Mouse (Mus musculus) heart, adult 2 months (tissue): ENCODE data around the gene Trim33. TPM values are rescaled to one million over a fixed set of nuclear protein-coding genes. Genes with fewer than 3 reads are reported as not detected.

Source experiments
- DNase-seq, 2 experiments: peaks; one replicate each; pipeline ENCODE4 v3.0.0; 2021
- H3K27ac ChIP-seq: fragments of 200-600 bp; 2 replicates; pipeline ENCODE4 v1.8.1; 2022
- H3K27me3 ChIP-seq: fragments of 200-500 bp; 2 replicates; pipeline ENCODE4 v1.6.1; 2012; ENCODE audit warnings: mild to moderate bottlenecking, low read length, inconsistent platforms, mixed read lengths; ENCODE audit not compliant: control insufficient read depth, insufficient read depth
- H3K36me3 ChIP-seq: fragments of 200-500 bp; 2 replicates; pipeline ENCODE4 v1.6.1; 2012; ENCODE audit warnings: low read length, inconsistent platforms; ENCODE audit not compliant: control insufficient read depth, insufficient read depth
- H3K4me1 ChIP-seq: fragments of 200-500 bp; 2 replicates; pipeline ENCODE4 v1.6.1; 2011; ENCODE audit warnings: low read length; ENCODE audit not compliant: control insufficient read depth, insufficient read depth
- H3K4me3 ChIP-seq: fragments of 200-600 bp; 2 replicates; pipeline ENCODE4 v1.8.1; 2022
- H3K79me2 ChIP-seq: fragments of 200-500 bp; replicated peaks from 2 replicates; pipeline ENCODE4 v1.6.1; 2012; ENCODE audit warnings: mild to moderate bottlenecking, inconsistent platforms, low read length, moderate library complexity, mixed read lengths; ENCODE audit not compliant: control insufficient read depth, insufficient read depth
- H3K9ac ChIP-seq: fragments of 200-500 bp; 2 replicates; pipeline ENCODE4 v1.6.1; 2012; ENCODE audit warnings: low read depth, mild to moderate bottlenecking, control low read depth, inconsistent platforms, low read length, mixed read lengths
- CTCF ChIP-seq: fragments of 200-600 bp; IDR thresholded peaks from 2 replicates; pipeline ENCODE4 v1.8.1; 2022; ENCODE audit warnings: antibody characterized with exemption, mild to moderate bottlenecking, moderate library complexity
- EP300 ChIP-seq: fragments of 200-500 bp; IDR thresholded peaks from 2 replicates; pipeline ENCODE4 v1.6.1; 2011; ENCODE audit warnings: low read depth, low read length, control low read depth; ENCODE audit not compliant: insufficient read depth
- POLR2A ChIP-seq: fragments of 200-500 bp; IDR thresholded peaks from 2 replicates; pipeline ENCODE4 v1.6.1; 2011; ENCODE audit warnings: mild to moderate bottlenecking, low read depth, low read length, control low read depth; ENCODE audit not compliant: insufficient read depth
- WGBS: fragments of 180-500 bp; shearing (Covaris S2); methylation state at CpG from one replicate; pipeline ENCODE4 v1.1.7; 2018; 5-methylcytosine and 5-hydroxymethylcytosine counted together
- intact Hi-C: fragments of 180-260 bp; cut with DNase I; formaldehyde crosslinking; loops from one replicate; pipeline ENCODE4 v1.15.1; 2025
- polyA plus RNA-seq: library from polyadenylated mRNA; depleted of rRNA; stranded (reverse); fragments of >200 nt; gene quantifications from 2 replicates; pipeline ENCODE4 v1.2.3, GENCODE M21; 2012
- total RNA-seq, 2 experiments: library from RNA; stranded (reverse); gene quantifications; 2 replicates each; pipeline ENCODE4 v1.2.3; 2021

Gene Trim33
- total and polyA plus RNA-seq, 3 experiments: 4.6 to 14.4 (median 13.5) TPM

- WGBS: 58% methylated on average over 4 of the region's 4 CpGs
- H3K4me1 ChIP-seq: peaks cover 1% of the 10 kb centered on the region; the same call in 1 of the 2 replicates
- H3K9ac ChIP-seq: no peak overlapping the region
- no peak overlapping the region for H3K27ac ChIP-seq
- intact Hi-C loops: loop anchor here (10.0 kb wide), 1 partner anchor 264 kb away; the partner anchor contains the start of gene Csde1
- no peaks in the 10 kb centered on the region for H3K27me3 ChIP-seq
- TF ChIP-seq EP300: no peak
- TF ChIP-seq CTCF: no peak
- TF ChIP-seq POLR2A: no peak
- DNase-seq: no peak
- H3K4me3 ChIP-seq: no peak overlapping the region
- peaks cover 4% of the 10 kb centered on the region; the same call in 1 of the 2 replicates for H3K36me3 ChIP-seq
- peaks cover 4% of the 10 kb centered on the region; the same call in 1 of the 2 replicates for H3K79me2 ChIP-seq
These were observed 9.7 kb downstream of the Trim33 start for GRCm38 (mm10) chr3:103288761-103289160.

- H3K27me3 ChIP-seq: no peaks in the 10 kb centered on the region
- WGBS: 94% methylated on average over 2 of the region's 2 CpGs
- intact Hi-C loops: no loop called here
These were observed 12.0 kb downstream of the Trim33 start for GRCm38 (mm10) chr3:103291087-103291486.

DNA sequence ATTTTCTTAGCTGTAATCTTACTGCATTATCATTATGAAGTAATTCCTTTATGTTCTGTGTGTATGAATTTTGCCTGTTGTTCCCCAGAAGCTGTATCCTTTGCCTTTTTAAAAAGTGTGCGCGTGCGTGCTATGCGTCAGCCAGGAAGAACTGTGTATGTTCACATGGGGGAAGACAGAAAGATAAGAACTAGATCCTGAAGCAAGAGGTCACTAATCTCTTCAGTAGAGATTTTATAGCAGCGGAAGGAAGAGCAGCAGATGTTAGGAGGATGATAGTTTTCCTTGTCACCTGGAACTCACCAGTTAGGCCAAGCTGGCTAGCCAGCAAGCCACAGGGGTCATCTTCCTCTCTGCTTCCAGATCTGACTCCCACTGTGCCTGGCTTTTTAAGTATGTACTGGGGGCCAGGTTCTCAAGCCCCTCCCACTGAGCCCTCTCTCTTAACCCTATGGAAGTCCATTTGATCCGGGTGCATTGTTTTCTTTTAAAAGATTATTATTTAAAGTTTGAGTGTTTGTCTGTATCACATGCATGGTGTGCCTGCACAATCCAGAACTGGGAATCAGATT is 26.4 kb downstream of the Trim33 start:
- TF ChIP-seq EP300 (no peak), POLR2A (no peak), CTCF (no peak)
- no peaks in the 10 kb centered on the region; the same call in 1 of the 2 replicates for H3K79me2 ChIP-seq
- intact Hi-C loops: no loop called here
- no peak overlapping the region for H3K4me3 ChIP-seq
- WGBS: 43% methylated on average over 6 of the region's 6 CpGs
- H3K36me3 ChIP-seq: no peaks in the 10 kb centered on the region; the same call in none of the 2 replicates
- peaks cover 3% of the 10 kb centered on the region for H3K4me1 ChIP-seq
- H3K27me3 ChIP-seq: no peaks in the 10 kb centered on the region
- DNase-seq: no peak
- no peak overlapping the region for H3K9ac ChIP-seq
- no peak overlapping the region for H3K27ac ChIP-seq

More at GRCm38 (mm10) chr3:103291087-103291486, 12.0 kb downstream of the Trim33 start:
- peaks cover 1% of the 10 kb centered on the region; the same call in 1 of the 2 replicates for H3K4me1 ChIP-seq
- no peak overlapping the region for H3K4me3 ChIP-seq
- DNase-seq: no peak
- H3K79me2 ChIP-seq: peaks cover 4% of the 10 kb centered on the region; the same call in 1 of the 2 replicates
- no peak for TF ChIP-seq EP300
- TF ChIP-seq CTCF: no peak
- no peak for TF ChIP-seq POLR2A
- H3K36me3 ChIP-seq: peaks cover 4% of the 10 kb centered on the region; the same call in 1 of the 2 replicates
- H3K27ac ChIP-seq: no peak overlapping the region
- no peak overlapping the region for H3K9ac ChIP-seq

DNA sequence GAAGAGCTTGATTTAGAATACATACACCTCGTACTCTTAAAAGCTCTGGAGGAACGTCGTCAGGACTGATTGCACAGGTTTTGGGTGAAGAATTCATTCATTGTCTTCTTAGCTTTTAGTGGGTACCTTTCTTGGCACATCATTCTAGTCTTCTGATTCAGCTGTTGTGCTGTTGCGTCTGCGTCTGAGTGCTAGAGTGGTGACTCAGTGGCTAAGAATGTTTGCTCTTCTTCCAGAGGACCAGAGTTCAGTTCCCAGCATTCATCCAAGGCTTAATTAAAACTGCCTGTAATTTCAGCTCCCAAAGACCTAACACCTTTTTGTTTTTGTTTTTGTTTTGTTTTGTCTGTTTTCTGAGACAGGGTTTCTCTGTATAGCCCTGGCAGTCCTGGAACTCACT is 30.2 kb downstream of the Trim33 start:
- intact Hi-C loops: no loop called here
- 69% methylated on average over 5 of the region's 5 CpGs for WGBS
- DNase-seq: no peak
- H3K79me2 ChIP-seq: peaks cover 1% of the 10 kb centered on the region; the same call in 1 of the 2 replicates
- peaks cover 3% of the 10 kb centered on the region for H3K4me1 ChIP-seq
- H3K27me3 ChIP-seq: no peaks in the 10 kb centered on the region
- H3K27ac ChIP-seq: no peak overlapping the region
- no peaks in the 10 kb centered on the region; the same call in none of the 2 replicates for H3K36me3 ChIP-seq
- no peak overlapping the region for H3K9ac ChIP-seq
- H3K4me3 ChIP-seq: no peak overlapping the region
- TF ChIP-seq CTCF (no peak), POLR2A (no peak), EP300 (no peak)

GRCm38 (mm10) chr3:103309750-103310149 is 30.7 kb downstream of the Trim33 start:
- H3K4me1 ChIP-seq: peaks cover 3% of the 10 kb centered on the region
- TF ChIP-seq EP300: no peak
- no peak overlapping the region for H3K4me3 ChIP-seq
- no peak overlapping the region for H3K27ac ChIP-seq
- peaks cover 1% of the 10 kb centered on the region; the same call in 1 of the 2 replicates for H3K79me2 ChIP-seq
- DNase-seq: no peak
- H3K9ac ChIP-seq: no peak overlapping the region
- no peaks in the 10 kb centered on the region; the same call in 1 of the 2 replicates for H3K36me3 ChIP-seq
- H3K27me3 ChIP-seq: no peaks in the 10 kb centered on the region
- intact Hi-C loops: no loop called here
- WGBS: 83% methylated on average over 1 of the region's 1 CpGs

DNA sequence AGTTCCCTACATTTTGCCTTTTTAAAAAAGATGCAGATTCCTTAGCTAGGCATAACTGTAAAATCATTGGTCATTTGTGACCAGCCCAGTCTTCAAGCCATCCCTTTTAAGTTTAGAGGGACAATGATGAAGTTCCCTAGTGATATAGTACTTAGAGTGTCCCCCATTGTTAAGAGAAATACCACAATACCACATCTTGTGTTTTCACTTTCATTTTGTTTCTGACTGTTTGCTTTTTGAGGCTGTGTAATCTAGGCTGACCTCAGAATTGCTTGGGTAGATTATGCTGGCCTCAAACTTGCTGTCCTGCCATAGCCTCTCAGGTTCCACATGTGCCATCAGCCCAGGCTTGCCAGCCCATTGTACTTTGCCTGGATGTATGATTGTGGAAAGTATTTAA is 35.2 kb downstream of the Trim33 start:
- intact Hi-C loops: no loop called here
- H3K27me3 ChIP-seq: no peaks in the 10 kb centered on the region
- no peak overlapping the region for H3K27ac ChIP-seq
- TF ChIP-seq EP300: no peak
- no peak for TF ChIP-seq CTCF
- no peak for TF ChIP-seq POLR2A
- no peaks in the 10 kb centered on the region; the same call in 1 of the 2 replicates for H3K36me3 ChIP-seq
- H3K9ac ChIP-seq: no peak overlapping the region
- H3K4me1 ChIP-seq: peaks cover under 1% of the 10 kb centered on the region
- DNase-seq: no peak
- H3K79me2 ChIP-seq: peaks cover 1% of the 10 kb centered on the region
- no peak overlapping the region for H3K4me3 ChIP-seq
